Mouse (Mus musculus) cortical plate, adult 2 months (tissue): ENCODE measurements around the gene Ccdc103. TPM values are rescaled to one million over a fixed set of nuclear protein-coding genes. Genes with fewer than 3 reads are reported as not detected.

Experiments used
- H3K27ac ChIP-seq: fragments of 200-500 bp; 2 replicates; pipeline ENCODE4 v1.5.1; 2012; ENCODE audit warnings: low read length, control low read depth, inconsistent platforms; ENCODE audit not compliant: insufficient read depth
- H3K4me1 ChIP-seq: fragments of 200-500 bp; 2 replicates; pipeline ENCODE4 v1.6.1; 2011; ENCODE audit warnings: low read length; ENCODE audit not compliant: control insufficient read depth, insufficient read depth
- H3K4me3 ChIP-seq: fragments of 200-500 bp; 2 replicates; pipeline ENCODE4 v1.5.1; 2011; ENCODE audit warnings: mild to moderate bottlenecking, low read length, control low read depth; ENCODE audit not compliant: insufficient read depth
- CTCF ChIP-seq: fragments of 200-500 bp; IDR thresholded peaks from 2 replicates; pipeline ENCODE4 v1.5.1; 2011; ENCODE audit warnings: mild to moderate bottlenecking, control low read depth, low read length; ENCODE audit not compliant: insufficient read depth; ENCODE audit errors: extremely low read depth
- POLR2A ChIP-seq: fragments of 200-500 bp; IDR thresholded peaks from 2 replicates; pipeline ENCODE4 v1.6.1; 2011; ENCODE audit warnings: mild to moderate bottlenecking, low read length, control low read depth; ENCODE audit not compliant: insufficient read depth; ENCODE audit errors: extremely low read depth
- polyA plus RNA-seq: library from polyadenylated mRNA; depleted of rRNA; stranded (reverse); fragments of >200 nt; gene quantifications from 2 replicates; pipeline ENCODE4 v1.2.3, GENCODE M21; 2012

The Ccdc103 gene
- polyA plus RNA-seq, 1 experiment, result 3.0 TPM

GRCm38 (mm10) chr11:102888135-102888534 is 7.1 kb downstream of the Ccdc103 start:
- Histone ChIP-seq H3K4me1 (peaks cover 8% of the 10 kb centered on the region), H3K27ac (peak overlapping the region; percentile 30; the same call in 1 of the 2 replicates), H3K4me3 (no peak overlapping the region)
- TF ChIP-seq CTCF (no peak), POLR2A (no peak)

- TF ChIP-seq CTCF (no peak), POLR2A (no peak)
- no peak overlapping the region for H3K4me3 ChIP-seq
- H3K27ac ChIP-seq, result no peak overlapping the region
- peaks cover 8% of the 10 kb centered on the region for H3K4me1 ChIP-seq
Observed at GRCm38 (mm10) chr11:102890096-102890495, 9.1 kb downstream of the Ccdc103 start.

GRCm38 (mm10) chr11:102893015-102893651 is 12.1 kb downstream of the Ccdc103 start:
- peak overlapping the region; percentile 15; the same call in 1 of the 2 replicates for H3K4me3 ChIP-seq

GRCm38 (mm10) chr11:102894716-102895115 is 13.7 kb downstream of the Ccdc103 start:
- Histone ChIP-seq H3K4me3 (no peak overlapping the region), H3K27ac (no peak overlapping the region), H3K4me1 (no peaks in the 10 kb centered on the region)
- TF ChIP-seq CTCF, result no peak
- no peak for TF ChIP-seq POLR2A

More at GRCm38 (mm10) chr11:102893015-102893651, 12.1 kb downstream of the Ccdc103 start:
- Histone ChIP-seq H3K27ac (no peak overlapping the region), H3K4me1 (peaks cover 2% of the 10 kb centered on the region; the same call in 1 of the 2 replicates)
- peak; percentile 61 for TF ChIP-seq CTCF
- TF ChIP-seq POLR2A, result no peak

GRCm38 (mm10) chr11:102895779-102896178 is 14.8 kb downstream of the Ccdc103 start:
- Histone ChIP-seq H3K4me1 (no peaks in the 10 kb centered on the region), H3K4me3 (0 out of 2 replicates have a peak overlapping the region, but pooled peaks have one; percentile 12), H3K27ac (no peak overlapping the region)
- TF ChIP-seq POLR2A (no peak), CTCF (no peak)

GRCm38 (mm10) chr11:102896641-102897040 is 15.6 kb downstream of the Ccdc103 start:
- Histone ChIP-seq H3K4me3 (0 out of 2 replicates have a peak overlapping the region, but pooled peaks have one; percentile 12), H3K27ac (no peak overlapping the region; the same call in 1 of the 2 replicates), H3K4me1 (no peaks in the 10 kb centered on the region)
- TF ChIP-seq CTCF, result no peak
- TF ChIP-seq POLR2A, result no peak

- H3K4me3 ChIP-seq, result no peak overlapping the region
- TF ChIP-seq POLR2A (no peak), CTCF (no peak)
- H3K27ac ChIP-seq, result no peak overlapping the region
- H3K4me1 ChIP-seq, result no peaks in the 10 kb centered on the region
Observed at GRCm38 (mm10) chr11:102898408-102898807, 17.4 kb downstream of the Ccdc103 start.

GRCm38 (mm10) chr11:102900763-102901162 is 19.8 kb downstream of the Ccdc103 start, which contains the start of gene Gfap:
TSS of gene Gfap (minus strand) at chr11:102900912.
- Histone ChIP-seq H3K4me3 (no peak within 1 kb of the TSS), H3K4me1 (no peaks in the 10 kb centered on the region), H3K27ac (no peak within 1 kb of the TSS)
- TF ChIP-seq POLR2A (no peak), CTCF (peak; percentile 97)

GRCm38 (mm10) chr11:102901199-102901598 is 20.2 kb downstream of the Ccdc103 start:
- no peak overlapping the region for H3K27ac ChIP-seq
- no peaks in the 10 kb centered on the region for H3K4me1 ChIP-seq
- no peak overlapping the region for H3K4me3 ChIP-seq
- no peak for TF ChIP-seq CTCF
- TF ChIP-seq POLR2A, result no peak

GRCm38 (mm10) chr11:102902107-102902506 is 21.1 kb downstream of the Ccdc103 start:
- Histone ChIP-seq H3K4me1 (no peaks in the 10 kb centered on the region), H3K27ac (no peak overlapping the region), H3K4me3 (no peak overlapping the region)
- no peak for TF ChIP-seq POLR2A
- TF ChIP-seq CTCF, result no peak

GRCm38 (mm10) chr11:102903654-102904053 is 22.6 kb downstream of the Ccdc103 start:
- Histone ChIP-seq H3K27ac (no peak overlapping the region), H3K4me3 (no peak overlapping the region), H3K4me1 (no peaks in the 10 kb centered on the region)
- TF ChIP-seq POLR2A (no peak), CTCF (no peak)
